Mouse (Mus musculus) inflammation-experienced regulatory T-cells, adult 16 weeks (primary cell): ENCODE measurements around the gene Ppm1a. TPM values are rescaled to one million over a fixed set of nuclear protein-coding genes. Genes with fewer than 3 reads are reported as not detected.

Experiments
- polyA plus RNA-seq: library from polyadenylated mRNA; unstranded; fragments of 100-300 nt; shearing (Covaris generic); gene quantifications from one replicate; pipeline ENCODE4 v1.2.1, GENCODE M21; 2017

Gene Ppm1a
- 11.3 TPM for polyA plus RNA-seq

GRCm38 (mm10) chr12:72757086-72757485, at the start of gene Ppm1a:
TSS of gene Ppm1a (plus strand) at chr12:72757455.

Other genes starting within 250 kb of the Ppm1a start
- gene Pcnx4, start 221.1 kb upstream of the Ppm1a start, polyA plus RNA-seq, result 8.8 TPM
- not detected for gene Gm4756, start 107.8 kb upstream of the Ppm1a start, polyA plus RNA-seq
- gene Dhrs7, start 92.5 kb upstream of the Ppm1a start, polyA plus RNA-seq, result 107 TPM
- not detected for gene Six6, start 182.4 kb downstream of the Ppm1a start, polyA plus RNA-seq
- gene 4930447C04Rik, start 183.3 kb downstream of the Ppm1a start, polyA plus RNA-seq, result not detected